Mouse (Mus musculus) bone marrow, adult 2 months (tissue): ENCODE data around the gene Nudcd3. TPM values are rescaled to one million over a fixed set of nuclear protein-coding genes. Genes with fewer than 3 reads are reported as not detected.

Experiments
- H3K27ac ChIP-seq: fragments of 200-500 bp; 2 replicates; pipeline ENCODE4 v1.5.1; 2012; ENCODE audit warnings: low read depth, mild to moderate bottlenecking, control low read depth, inconsistent platforms, low read length; ENCODE audit not compliant: control insufficient read depth, poor library complexity, insufficient read depth
- H3K4me1 ChIP-seq: fragments of 200-500 bp; 2 replicates; pipeline ENCODE4 v1.6.1; 2011; ENCODE audit warnings: low read length; ENCODE audit not compliant: control insufficient read depth, insufficient read depth
- H3K4me3 ChIP-seq: fragments of 200-500 bp; replicated peaks from 2 replicates; pipeline ENCODE3; 2011; ENCODE audit warnings: mild to moderate bottlenecking, low read depth, low read length, control low read depth; ENCODE audit not compliant: control insufficient read depth
- CTCF ChIP-seq: fragments of 200-500 bp; IDR thresholded peaks from 2 replicates; pipeline ENCODE4 v1.5.1; 2011; ENCODE audit warnings: low read length, control low read depth; ENCODE audit not compliant: control insufficient read depth, insufficient read depth
- POLR2A ChIP-seq: fragments of 200-500 bp; IDR thresholded peaks from 2 replicates; pipeline ENCODE4 v1.6.1; 2011; ENCODE audit warnings: low read depth, mild to moderate bottlenecking, control low read depth, low read length, borderline replicate concordance; ENCODE audit not compliant: control insufficient read depth
- WGBS: fragments of 180-500 bp; shearing (Covaris S2); methylation state at CpG from one replicate; pipeline ENCODE4 v1.1.7; 2018; 5-methylcytosine and 5-hydroxymethylcytosine counted together
- polyA plus RNA-seq: library from polyadenylated mRNA; stranded (reverse); fragments of >200 nt; gene quantifications from 2 replicates; pipeline ENCODE4 v1.2.4, GENCODE M21; 2011; ENCODE audit warnings: low replicate concordance; ENCODE audit not compliant: missing spikeins, insufficient read depth, insufficient read length

The Nudcd3 gene
- polyA plus RNA-seq, 1 experiment, result 25.4 TPM

GRCm38 (mm10) chr11:6061891-6062290, 138.3 kb downstream of the Nudcd3 start:
- Histone ChIP-seq H3K4me3 (no peak overlapping the region), H3K4me1 (no peaks in the 10 kb centered on the region), H3K27ac (no peak overlapping the region)
- 78% methylated on average over 5 of the region's 5 CpGs for WGBS
- TF ChIP-seq POLR2A, result no peak
- no peak for TF ChIP-seq CTCF

DNA sequence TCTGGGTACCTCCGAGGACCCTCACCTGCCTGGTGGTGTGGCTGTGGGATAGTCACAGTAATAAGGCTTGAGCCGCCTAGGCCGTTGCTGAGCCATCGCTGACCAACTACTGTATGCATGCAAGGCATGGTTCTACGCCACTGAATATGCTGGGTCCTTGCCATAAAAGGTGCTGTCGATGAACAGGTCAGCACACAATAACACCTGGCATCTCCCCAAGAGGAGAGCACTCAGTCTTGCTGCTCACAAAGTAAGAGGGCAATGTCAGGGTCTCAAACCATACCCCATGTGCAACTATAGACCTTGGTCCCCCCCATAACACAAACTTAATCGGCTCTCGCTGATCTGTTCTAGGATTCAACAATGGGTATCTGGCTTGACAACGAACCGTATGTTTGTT, 141.1 kb downstream of the Nudcd3 start:
- 84% methylated on average over 10 of the region's 10 CpGs for WGBS
- H3K4me3 ChIP-seq, result no peak overlapping the region
- TF ChIP-seq CTCF, result no peak
- TF ChIP-seq POLR2A, result no peak
- H3K4me1 ChIP-seq, result no peaks in the 10 kb centered on the region
- H3K27ac ChIP-seq, result no peak overlapping the region

Other genes with a start within 250 kb of the Nudcd3 start
- gene Ykt6, start 244.7 kb downstream of the Nudcd3 start, polyA plus RNA-seq, result 24.6 and 30.8 TPM in 2 replicates
- 1.4 and 5.1 TPM in 2 replicates for gene Camk2b, start 134.1 kb downstream of the Nudcd3 start, polyA plus RNA-seq
- not detected in 2 replicates for gene A730071L15Rik, start 386 bp downstream of the Nudcd3 start, polyA plus RNA-seq
- gene Npc1l1, start 29.7 kb upstream of the Nudcd3 start, polyA plus RNA-seq, result not detected in 2 replicates
- 27.3 and 29.4 TPM in 2 replicates for gene Ddx56, start 67.4 kb upstream of the Nudcd3 start, polyA plus RNA-seq
- 5.3 and 19.2 TPM in 2 replicates for gene Tmed4, start 74.5 kb upstream of the Nudcd3 start, polyA plus RNA-seq
- gene Ogdh, start 91.2 kb upstream of the Nudcd3 start, polyA plus RNA-seq, result 35.0 and 54.8 TPM in 2 replicates
- gene Zmiz2, start 188.7 kb upstream of the Nudcd3 start, polyA plus RNA-seq, result 24.8 and 42.3 TPM in 2 replicates
- 659 and 720 TPM in 2 replicates for gene Ppia, start 215.0 kb upstream of the Nudcd3 start, polyA plus RNA-seq
- gene H2afv, start 244.0 kb upstream of the Nudcd3 start, polyA plus RNA-seq, result 139 and 217 TPM in 2 replicates